Mouse (Mus musculus) urinary bladder, adult 2 months (tissue): Measurements from ENCODE around the gene Spsb4. TPM values are rescaled to one million over a fixed set of nuclear protein-coding genes. Genes with fewer than 3 reads are reported as not detected.
"Not testable (repeated sequence)": the region's sequence is repeated elsewhere in the genome, so short reads cannot be mapped to it uniquely, and the experiment has no call there.

Experiments
- DNase-seq: peaks from one replicate; pipeline ENCODE4 v3.0.0; 2022; ENCODE audit warnings: low spot score
- polyA plus RNA-seq: library from polyadenylated mRNA; depleted of rRNA; stranded (reverse); fragments of >200 nt; gene quantifications from 2 replicates; pipeline ENCODE4 v1.2.3, GENCODE M21; 2012

The Spsb4 gene
- polyA plus RNA-seq, 1 experiment = 0.41 TPM

DNA sequence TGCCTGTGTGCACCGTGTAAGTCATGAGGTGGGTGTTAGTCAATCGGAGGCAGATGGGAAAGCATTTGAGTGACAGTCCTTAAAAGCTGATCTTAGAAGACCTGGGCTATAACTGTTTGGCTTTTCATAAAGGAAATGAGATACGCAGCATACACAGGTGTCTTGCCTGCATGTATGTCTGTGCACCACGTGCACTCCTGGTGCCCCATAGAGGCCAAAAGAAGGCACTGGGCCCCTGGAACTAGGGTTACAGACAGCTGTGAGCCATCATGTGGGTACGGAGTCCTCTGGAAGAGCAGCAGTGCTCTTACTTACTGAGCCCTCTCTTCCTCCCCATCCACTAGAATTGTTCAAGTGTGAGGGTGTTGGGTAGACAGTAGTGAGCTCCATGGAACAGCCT is 70.1 kb downstream of the Spsb4 start:
- no peak for DNase-seq

DNA sequence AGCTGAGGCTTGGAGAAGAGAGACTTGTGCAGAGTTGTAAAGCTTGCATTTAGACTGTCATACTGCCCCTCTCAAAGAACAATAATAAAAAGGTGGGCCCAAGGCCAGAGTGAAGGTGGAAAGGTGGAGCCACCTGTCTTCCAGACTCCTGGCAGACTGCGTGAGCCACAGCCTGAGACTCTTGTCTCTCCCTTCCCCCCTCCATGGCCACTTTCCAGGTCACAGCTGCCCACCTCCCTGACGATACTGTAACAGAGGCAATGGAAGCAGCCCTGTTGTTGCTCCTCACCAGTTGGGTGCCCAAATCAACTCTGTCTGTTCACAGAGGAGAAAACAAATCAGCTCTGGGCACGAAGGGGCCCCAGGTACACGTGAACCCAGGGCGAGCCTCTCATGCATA is 71.5 kb downstream of the Spsb4 start:
- DNase-seq = no peak

DNA sequence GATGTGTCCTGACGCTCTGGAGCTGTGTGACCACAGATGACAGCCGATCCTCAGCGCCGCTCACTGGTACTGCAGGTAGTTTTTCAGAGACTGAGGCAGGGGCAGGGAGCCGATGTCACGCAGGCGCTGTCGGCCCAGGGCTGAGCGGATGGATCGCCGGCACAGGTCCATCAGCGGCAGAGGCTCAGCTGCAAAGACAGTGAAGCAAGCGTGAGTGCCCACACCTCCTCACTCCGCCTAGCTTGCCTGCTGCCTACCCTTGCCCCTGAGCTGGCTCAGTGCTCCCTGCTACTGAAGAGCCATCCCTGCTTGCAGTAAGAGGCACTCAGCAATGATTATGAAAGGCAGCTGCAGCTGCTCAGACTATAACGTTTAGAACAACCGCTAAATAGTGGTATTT is 74.1 kb downstream of the Spsb4 start:
- no peak for DNase-seq

DNA sequence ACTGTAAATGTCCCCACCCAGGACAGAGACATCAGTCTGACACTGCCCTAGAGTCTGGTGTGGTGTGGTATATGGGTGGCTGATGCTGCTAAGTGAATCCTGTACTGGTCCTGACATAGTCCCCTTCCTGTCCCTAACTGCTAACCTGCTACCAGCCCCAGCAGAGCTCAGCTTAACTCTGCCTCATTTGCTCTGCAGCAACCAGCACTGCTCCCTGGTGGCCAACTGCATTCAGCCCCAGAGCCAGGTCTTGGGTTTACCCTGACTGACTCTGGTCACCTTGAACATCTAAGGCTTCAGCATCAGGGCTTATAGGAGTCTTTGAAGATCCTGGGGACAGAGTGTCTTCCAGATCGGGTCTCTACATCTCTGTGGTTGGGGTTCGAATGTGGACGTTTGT is 75.7 kb downstream of the Spsb4 start:
- no peak for DNase-seq

DNA sequence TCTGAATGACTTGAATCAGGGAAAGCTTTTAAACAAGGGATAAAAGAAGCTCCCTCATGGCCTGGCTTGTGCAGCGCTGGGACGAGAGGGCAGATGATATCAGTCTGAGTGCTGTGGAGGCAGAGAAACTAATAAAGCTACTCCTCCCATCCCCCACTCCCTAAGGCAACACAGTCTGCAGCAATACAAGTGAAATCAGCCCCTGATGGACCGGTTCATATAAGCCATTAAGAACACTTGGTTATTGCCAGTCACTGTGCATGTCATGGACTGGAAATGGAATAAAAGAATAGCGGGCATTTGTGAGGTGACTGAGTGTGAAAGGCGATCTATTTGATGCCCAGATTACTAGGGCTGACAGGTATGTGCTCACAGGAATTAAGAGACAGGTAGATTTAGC is 79.8 kb downstream of the Spsb4 start:
- no peak for DNase-seq

DNA sequence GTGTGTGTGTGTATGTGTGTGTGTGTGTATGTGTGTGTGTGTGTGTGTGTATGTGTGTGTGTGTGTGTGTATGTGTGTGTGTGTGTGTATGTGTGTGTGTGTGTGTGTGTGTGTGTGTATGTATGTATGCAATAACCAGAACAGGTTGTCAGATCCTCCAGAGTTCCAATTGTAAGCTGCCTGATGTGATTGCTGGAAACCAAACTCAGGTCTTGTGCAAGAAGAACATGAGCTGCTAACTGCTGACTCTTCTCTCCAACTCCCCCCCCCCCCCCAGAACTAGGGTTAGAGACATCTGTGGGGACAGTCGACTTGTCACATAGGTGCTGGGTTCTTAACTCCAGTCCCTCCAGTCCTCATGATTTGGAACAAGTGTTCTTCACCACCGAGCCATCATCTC is 82.2 kb downstream of the Spsb4 start:
- DNase-seq = not testable (repeated sequence)

DNA sequence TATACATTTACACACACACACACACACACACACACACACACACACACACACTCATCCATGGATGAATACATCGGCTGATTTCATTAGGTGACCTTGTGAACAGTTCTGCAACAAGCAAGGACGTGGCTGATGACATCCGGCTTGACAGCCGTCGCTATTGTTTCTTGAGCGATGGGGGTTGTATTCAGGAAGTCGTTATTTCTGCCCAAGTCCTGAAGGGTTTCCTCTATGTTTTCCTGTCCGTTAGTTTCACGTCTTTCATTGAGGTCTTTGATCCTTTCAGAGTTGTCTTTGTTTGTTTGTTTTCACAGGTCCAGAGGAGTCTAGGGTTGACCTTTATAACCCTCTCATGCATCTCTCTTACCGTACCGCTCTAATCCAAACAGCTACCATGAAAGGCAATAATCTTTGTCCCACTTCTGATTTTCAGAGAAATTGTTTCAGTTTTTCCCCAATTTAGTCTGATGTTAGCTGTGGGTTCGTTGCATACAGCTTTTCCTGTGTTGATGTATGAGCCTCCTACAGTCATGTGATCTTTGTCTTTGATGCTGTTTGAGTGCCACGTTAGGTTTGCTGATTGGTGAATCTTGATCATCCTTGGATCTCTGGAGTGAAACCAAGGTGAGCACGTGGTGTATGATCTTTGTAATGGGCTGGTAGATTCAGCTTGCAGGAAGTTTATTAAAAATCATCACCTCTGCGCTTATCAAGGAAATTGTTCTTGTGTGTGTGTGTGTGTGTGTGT is 82.9 kb downstream of the Spsb4 start:
- no peak for DNase-seq

DNA sequence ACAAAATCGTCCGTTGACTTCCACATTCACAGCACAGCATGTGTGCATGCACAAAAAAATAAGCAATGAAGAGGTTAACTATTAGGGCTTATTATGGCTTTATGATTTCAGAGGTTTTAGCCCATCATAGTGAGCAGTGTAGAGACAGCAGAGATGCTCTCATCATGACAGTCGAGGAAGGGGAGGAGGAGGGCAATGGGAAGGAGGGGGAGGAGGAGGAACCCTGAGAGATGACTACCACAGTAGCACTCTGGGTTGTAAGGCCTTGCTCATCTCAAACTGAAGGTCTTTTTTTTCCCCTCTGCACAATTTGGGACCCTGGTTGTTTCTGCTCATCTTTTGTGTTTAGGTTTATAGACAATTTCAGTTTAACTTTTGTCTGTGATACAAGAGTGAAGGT is 83.8 kb downstream of the Spsb4 start:
- DNase-seq = no peak

DNA sequence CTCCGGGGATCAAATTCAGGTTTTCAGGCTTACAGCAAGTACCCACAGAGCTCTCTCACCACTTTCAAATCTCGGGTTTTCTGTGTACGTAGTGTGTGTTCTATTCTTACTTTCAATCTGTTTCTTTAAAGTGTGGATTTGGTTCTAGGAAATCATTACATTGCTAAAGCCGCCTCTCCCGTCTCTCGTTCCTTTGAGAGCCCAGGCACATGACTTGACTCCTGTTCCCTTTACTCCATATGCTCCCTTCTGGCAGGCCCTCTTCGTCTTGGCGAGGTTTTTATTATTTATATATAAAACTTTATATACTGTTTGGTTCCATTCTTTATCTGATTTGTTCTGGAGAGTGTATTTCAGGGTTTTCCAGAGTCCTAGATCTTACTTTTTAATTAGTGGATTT is 85.9 kb downstream of the Spsb4 start:
- DNase-seq = no peak

DNA sequence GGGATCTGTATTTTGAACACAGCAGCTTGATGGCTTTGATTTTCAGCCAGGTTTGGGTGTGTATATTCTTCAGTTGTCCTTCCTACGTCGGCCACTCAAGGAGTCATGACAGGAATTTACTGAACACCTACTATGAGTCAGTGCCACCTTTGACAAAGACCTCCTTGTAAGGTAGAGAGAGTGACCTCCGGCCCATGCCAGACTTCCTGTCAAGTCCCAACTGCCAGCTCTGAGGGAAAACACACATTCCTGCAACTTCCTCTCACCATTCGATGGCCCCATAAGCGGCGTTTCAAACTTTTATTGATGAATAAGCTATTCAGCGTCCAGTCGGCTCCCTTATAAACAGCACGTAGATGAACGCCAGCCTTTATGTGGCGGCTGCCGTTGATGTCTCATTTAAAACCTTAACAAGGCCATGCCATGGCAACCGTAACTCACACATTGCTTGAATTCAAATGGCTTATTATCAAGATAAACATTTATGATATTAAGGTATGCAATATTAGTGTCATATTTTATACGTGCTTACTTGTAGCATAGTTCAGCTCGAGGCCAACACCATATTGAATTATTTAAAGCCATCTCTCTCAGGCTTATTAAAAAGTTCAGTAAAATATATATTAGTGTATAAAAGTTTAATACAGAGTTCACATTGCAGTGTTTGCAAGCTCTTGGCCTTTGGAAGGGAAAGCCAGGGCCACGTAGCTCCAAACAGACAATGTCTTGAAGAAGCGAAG is 94.9 kb downstream of the Spsb4 start:
- DNase-seq = no peak

DNA sequence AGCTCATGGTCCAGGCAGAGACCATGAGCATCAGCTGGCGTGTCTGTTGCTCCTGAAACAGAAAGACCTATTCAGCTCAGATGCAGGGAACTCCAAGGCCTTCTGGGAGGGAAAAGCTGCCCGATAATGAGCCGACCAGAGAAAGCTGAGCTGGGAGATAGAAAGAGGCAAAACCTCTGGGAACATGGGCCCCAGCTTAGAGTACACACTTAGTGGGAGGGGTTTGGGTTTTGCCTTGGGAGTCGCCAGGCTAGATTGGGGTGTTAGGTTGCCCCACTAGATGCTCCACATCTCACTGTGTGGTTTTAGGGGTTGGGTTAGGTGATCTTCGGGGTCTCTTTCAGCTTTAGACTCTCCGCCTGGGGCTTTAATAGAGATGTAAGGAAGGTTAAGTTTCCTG is 95.5 kb downstream of the Spsb4 start:
- no peak for DNase-seq

DNA sequence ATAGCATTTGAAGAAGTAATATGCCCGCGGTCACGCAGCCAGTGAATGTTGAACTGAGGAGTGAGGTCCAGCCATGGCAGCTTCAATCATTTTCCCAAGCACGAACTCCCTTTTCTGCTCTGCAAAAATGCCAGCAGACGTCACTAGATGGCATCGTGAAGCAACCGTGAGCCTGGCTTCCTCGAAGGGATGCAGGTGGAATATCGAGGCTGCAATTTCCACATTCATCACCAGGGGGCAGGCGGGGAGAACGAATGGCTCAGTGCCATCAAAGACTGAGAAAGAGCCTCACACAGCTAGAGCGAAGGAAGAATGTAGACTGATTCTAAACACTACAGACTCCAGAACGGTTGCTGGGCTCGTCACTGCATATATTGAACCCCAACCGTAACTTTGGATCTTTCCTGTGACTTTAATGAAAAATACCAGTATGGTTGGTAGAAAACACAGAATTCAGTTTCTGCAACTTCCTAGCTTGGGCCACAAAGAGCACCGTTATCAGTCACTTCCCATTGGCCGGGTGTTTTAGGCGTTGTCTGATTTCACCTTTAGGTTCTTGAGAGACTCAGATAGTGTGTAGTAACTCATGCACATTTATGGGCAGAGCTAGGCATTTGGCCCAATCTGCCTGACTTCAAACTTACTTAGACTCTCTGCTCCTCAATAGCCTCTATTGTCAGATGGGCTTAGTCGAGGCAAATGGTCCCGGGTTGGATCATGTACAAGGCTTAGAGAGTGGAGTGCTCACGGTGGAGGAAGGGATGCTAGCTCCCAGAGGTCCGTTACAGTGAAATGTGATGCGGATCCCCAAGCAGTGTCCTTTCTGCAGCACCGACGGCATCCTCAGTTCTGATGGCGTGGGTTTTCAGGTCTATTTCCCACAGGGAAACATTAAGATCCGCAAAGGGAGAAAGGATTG is 101.8 kb downstream of the Spsb4 start:
- DNase-seq = peak; percentile 85

DNA sequence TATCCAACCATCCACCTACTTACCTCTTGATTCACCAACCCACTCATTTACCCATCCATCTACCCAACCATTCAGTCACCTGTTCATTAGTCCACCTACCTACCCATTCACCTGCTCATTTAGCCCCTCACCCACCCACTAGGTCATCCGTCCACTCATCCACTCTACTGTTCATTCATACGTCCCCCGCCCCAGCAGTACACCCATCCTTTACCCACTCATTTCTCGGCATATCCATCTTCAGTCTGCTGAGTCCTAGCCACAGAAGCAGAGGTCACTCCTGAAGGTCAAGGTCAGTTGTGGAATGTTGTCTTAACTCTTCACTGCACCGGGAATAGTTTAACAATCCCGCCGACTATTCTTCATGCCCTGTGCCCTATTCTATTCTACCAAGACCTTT is 102.6 kb downstream of the Spsb4 start:
- DNase-seq = no peak

DNA sequence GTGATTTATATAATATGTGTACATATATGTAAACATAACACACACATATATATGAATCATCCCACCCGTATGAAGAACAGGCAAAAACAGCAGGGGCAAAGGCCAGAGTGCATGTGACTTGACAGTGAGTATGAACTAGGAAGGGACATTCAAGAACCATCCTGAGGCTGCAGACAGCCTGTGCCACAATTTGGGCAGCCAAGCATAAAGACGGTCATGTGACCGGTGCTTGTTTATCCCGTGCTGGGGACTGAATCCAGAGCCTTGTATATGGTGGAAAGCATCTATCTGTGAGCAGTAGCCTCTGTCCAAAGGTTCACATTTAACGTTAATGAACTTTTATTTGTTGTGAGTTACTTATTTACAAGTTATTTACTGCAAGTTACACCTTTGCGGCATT is 103.8 kb downstream of the Spsb4 start:
- DNase-seq = no peak

DNA sequence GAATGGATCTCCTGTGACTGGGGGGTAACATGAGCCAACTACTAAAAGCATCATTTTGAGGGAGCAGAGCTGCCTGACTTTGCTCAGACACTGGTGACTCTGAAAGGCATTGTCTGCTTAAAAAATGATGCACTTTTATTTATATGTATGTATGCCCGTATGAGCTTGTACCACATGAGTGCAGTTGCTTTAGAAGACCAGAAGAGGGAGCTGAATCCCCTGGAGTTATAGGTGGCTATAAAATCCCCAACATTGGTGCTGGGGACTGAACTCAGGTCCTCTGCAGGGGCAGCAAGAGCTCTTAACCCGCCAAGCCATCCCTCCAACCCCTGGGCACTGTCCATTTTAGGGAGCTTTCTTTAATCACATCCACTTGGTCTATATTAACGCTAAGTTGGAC is 104.6 kb downstream of the Spsb4 start:
- no peak for DNase-seq

DNA sequence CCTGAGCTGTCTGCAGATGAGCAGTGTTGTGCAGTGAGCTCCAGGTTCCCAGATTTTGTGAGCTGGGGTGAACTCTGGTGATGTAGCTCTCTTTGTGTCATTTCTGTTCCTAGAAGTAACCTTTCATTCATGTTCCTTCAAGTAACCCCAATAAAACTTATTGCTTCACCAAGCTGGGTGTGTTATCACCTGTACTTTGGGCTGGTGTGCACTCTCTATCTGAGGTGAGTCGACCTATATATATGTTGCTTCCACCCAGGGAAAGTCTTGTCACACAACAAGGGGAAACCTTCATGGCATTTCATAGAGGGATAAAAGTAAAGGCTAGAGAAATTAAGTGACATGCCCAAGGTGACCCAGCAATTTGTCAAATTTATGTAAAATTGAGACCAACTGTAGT is 109.1 kb downstream of the Spsb4 start:
- DNase-seq = no peak

DNA sequence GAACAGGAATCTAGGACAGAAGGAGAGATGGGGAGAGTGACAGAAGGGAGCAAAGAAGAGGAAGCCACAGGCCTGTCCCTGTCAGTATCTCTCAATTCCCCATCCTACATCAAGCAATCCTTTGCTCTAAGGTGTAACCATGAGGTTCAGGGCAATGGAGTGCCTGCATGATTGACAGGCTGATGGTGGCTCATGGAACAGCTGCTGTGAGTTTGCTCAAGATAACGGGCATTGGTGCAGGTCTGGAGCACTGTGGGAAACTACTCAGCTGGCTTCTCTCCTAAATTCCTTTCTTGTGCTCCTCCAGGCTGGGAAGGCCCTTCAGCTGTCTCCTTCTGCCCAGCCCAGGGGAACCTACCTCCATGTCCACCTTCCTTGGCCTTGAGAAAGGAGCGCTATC is 109.9 kb downstream of the Spsb4 start:
- no peak for DNase-seq

DNA sequence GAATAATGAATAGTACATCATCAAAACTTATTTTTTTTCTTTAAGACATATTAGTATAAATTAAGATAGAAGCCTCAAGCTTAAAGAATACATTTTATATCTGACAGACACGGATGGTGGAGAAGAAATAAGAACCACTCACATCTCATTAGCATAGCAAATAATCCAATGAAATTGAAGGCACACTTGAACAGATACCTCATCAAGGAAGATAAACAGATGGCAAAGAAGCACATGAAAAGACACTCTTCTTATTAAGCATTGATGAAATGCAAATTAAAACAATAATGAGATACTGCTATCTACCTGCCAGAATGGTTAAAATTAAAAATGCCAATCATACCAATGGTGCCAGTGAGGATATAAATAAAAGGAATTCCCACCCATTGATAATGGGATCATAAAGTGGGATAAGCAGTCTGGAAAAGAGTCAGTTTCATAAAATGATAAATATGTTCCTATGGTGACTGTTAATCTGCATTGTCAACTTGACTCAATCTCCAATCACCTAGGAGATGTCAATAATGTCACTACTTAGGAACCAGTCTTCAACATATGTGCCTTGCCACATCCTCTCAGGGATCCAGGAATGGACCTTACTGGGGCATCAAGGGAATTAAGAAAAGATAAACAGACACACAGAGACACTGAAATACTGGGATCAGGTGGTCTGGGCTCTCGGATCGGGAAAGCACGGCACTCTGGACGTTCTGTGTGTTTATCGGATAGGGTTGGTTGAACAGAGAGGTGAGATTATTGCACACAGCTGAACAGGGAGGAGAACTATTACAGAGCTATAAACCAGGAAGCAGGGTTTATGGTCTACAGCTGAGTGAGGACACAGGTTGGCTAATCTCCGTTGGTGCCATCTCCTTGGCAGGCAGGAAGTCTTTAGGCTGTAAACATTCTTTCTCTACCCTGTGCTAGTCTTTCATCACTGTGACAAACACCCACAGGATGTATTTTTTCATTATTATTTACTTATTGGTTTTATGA is 114.0 kb downstream of the Spsb4 start:
- DNase-seq = no peak

DNA sequence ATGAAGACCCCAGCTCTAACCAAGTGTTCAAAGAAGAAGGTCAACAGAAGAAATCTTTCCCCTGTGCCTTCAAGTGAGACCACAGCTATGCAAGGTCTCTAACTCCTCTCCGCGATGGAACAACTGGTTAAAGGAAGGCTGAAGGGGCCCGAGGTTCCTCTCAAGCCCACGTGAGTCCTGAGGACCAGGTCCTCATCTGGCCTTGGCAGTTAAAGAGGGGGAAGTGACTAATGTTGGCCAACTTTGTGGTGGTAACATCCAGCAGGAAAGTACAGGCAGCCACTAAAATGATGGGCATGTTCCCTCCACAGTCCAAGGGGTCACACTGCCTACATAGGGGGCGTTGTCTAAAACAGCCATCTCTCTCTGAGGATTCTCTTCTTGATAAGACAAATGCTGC is 118.9 kb downstream of the Spsb4 start:
- no peak for DNase-seq

DNA sequence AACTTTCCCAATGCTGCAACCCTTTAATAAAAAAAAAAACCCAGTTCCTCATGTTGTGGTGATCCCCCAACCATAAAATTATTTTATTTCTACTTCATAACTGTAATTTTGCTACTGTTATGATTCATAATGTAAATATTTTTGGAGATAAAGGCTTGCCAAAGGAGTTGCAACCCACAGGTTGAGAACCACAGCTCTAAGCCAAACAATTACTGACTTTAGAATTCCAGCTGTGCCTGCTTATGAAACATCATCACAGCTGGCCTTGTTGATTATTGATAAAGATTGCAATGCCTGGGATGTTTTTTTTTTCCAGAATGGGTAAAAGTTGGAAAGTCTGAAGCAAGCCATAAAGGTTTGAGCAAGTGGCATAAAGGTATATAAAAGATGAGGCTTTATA is 119.6 kb downstream of the Spsb4 start:
- DNase-seq = no peak

DNA sequence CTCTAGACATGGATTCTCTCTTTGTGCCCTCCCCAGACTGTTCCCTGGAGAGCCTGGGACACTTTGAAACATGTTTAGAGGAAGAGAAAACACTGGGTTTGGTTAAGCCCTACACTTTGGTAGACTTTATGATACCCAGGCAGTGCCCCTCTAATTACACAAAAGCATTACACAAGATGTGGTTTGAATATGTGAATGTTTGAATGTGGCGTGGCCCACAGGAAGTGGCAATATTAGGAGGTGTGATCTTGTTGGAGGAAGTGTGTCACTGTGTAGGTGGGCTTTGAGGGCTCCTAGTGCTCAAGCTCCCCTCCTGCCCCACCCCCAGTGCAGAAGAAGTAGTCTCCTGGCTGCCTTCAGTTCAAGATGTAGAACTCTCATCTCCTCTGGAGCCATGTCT is 122.0 kb downstream of the Spsb4 start:
- DNase-seq = no peak
